Mouse (Mus musculus) spleen, adult 2 months (tissue): ENCODE measurements around the gene Morc1.

ENCODE experiments used
- CTCF ChIP-seq: fragments of 200-500 bp; IDR thresholded peaks from 2 replicates; pipeline ENCODE4 v1.5.1; 2011; ENCODE audit warnings: mild to moderate bottlenecking, inconsistent platforms; ENCODE audit not compliant: insufficient read depth, insufficient read length, insufficient replicate concordance; ENCODE audit errors: extremely low read depth
- POLR2A ChIP-seq: fragments of 200-500 bp; IDR thresholded peaks from 2 replicates; pipeline ENCODE4 v1.6.1; 2011; ENCODE audit warnings: low read depth, low read length, inconsistent platforms

GRCm38 (mm10) chr16:48677381-48677780, 246.3 kb downstream of the Morc1 start:
- no peak for TF ChIP-seq CTCF
- no peak for TF ChIP-seq POLR2A
